In the genomic region with DNA sequence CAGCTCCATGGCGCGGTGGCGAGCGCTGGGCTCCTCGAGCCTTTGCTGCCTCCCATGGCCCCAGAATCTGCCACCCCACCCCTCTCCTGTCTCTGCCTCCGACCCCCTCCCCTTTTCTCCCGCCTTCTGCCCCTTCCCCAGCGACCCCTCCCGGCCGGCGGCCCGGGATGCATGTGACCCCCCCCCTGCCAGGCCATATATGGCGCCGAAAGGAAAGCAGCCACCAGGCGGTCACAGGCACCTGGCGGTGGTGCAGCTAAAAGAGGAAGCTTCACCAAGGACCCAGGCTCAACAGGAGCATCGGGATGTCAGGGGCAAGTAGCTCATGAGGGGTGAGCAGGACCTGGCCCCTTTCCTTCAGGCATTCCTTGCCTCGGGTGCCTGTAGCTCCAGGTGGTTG, we compare ENCODE assay signal across 12 mouse cellular contexts. TPM values are rescaled to one million over a fixed set of nuclear protein-coding genes. Genes with fewer than 3 reads are reported as not detected.
DNase-seq lines count a peak whose midpoint lies in the region; ATAC-seq and TF ChIP-seq lines count a peak whose summit lies in the region.
"Not testable (repeated sequence)": the region's sequence is repeated elsewhere in the genome, so short reads cannot be mapped to it uniquely, and the experiment has no call there.
"Had no signal": no experiment of that assay in that cellular context is flagged by ENCODE, and none has a peak within 500 bp of the region (broad histone marks: within the 10 kb centered on the region; RNA-seq: fewer than 3 reads in every experiment).

No protein-coding gene starts in this region.

- peak overlapping the region; percentile 53 for H3K9ac ChIP-seq in forebrain, postnatal 0 days
- peak overlapping the region; percentile 59 for H3K9ac ChIP-seq in hindbrain, embryonic 12.5 days
- not testable (repeated sequence) for H3K9ac ChIP-seq in kidney, embryonic 16.5 days (replicated peaks; ENCODE audit: low read length); liver, embryonic 12.5 days; stomach, embryonic 14.5 days (replicated peaks; ENCODE audit: low read depth, low read length)
- H3K9ac ChIP-seq in midbrain, embryonic 16.5 days (ENCODE audit: low read depth, low read length) = peak overlapping the region; percentile 58

- not testable (repeated sequence) for H3K9me3 ChIP-seq in embryonic facial prominence, embryonic 10.5 days; forebrain, postnatal 0 days (ENCODE audit: low read length); hindbrain, embryonic 12.5 days (replicated peaks); kidney, embryonic 16.5 days (ENCODE audit: low read length); liver, embryonic 12.5 days (replicated peaks); midbrain, embryonic 16.5 days (replicated peaks; ENCODE audit: control insufficient read depth, low read length, poor library complexity, severe bottlenecking); stomach, embryonic 14.5 days (ENCODE audit: control insufficient read depth, low read depth, low read length)

- TF ChIP-seq CTCF in forebrain, postnatal 0 days (IDR thresholded peaks at IDR 0.05; ENCODE audit: low read depth) = peak; percentile 33

- peak overlapping the region; percentile 55 for H3K4me3 ChIP-seq in embryonic facial prominence, embryonic 10.5 days
- H3K4me3 ChIP-seq in forebrain, postnatal 0 days (ENCODE audit: low read depth, low read length) = peak overlapping the region; percentile 31
- H3K4me3 ChIP-seq in hindbrain, embryonic 12.5 days = peak overlapping the region; percentile 40
- H3K4me3 ChIP-seq in kidney, embryonic 16.5 days (ENCODE audit: low read length) = peak overlapping the region; percentile 30
- peak overlapping the region; percentile 21; the same call in 1 of the 2 replicates for H3K4me3 ChIP-seq in liver, embryonic 12.5 days
- H3K4me3 ChIP-seq in midbrain, embryonic 16.5 days (ENCODE audit: low read depth, low read length) = peak overlapping the region; percentile 39
- H3K4me3 ChIP-seq in stomach, embryonic 14.5 days (ENCODE audit: low read depth, low read length) = peak overlapping the region; percentile 20; the same call in 1 of the 2 replicates

- H3K27ac ChIP-seq in embryonic facial prominence, embryonic 10.5 days (replicated peaks) = peak overlapping the region; percentile 78
- not testable (repeated sequence) for H3K27ac ChIP-seq in forebrain, postnatal 0 days (ENCODE audit: low read depth, low read length); hindbrain, embryonic 12.5 days; kidney, embryonic 16.5 days (ENCODE audit: low read length); liver, embryonic 12.5 days; midbrain, embryonic 16.5 days (ENCODE audit: low read length); stomach, embryonic 14.5 days (ENCODE audit: low read length)

- not testable (repeated sequence) for H3K27me3 ChIP-seq in embryonic facial prominence, embryonic 10.5 days (replicated peaks; ENCODE audit: low read depth, poor library complexity, severe bottlenecking); forebrain, postnatal 0 days (ENCODE audit: insufficient read depth, low read length); hindbrain, embryonic 12.5 days; kidney, embryonic 16.5 days (ENCODE audit: insufficient read depth, low read length); liver, embryonic 12.5 days (replicated peaks); midbrain, embryonic 16.5 days (ENCODE audit: control insufficient read depth, insufficient read depth, low read depth, low read length); stomach, embryonic 14.5 days (ENCODE audit: control insufficient read depth, insufficient read depth, low read length)

- H3K4me1 ChIP-seq in embryonic facial prominence, embryonic 10.5 days; forebrain, postnatal 0 days (ENCODE audit: insufficient read depth); hindbrain, embryonic 12.5 days; kidney, embryonic 16.5 days (ENCODE audit: insufficient read depth, low read length); liver, embryonic 12.5 days; midbrain, embryonic 16.5 days (ENCODE audit: control insufficient read depth, insufficient read depth, low read length); stomach, embryonic 14.5 days (ENCODE audit: control insufficient read depth, insufficient read depth, low read length): not testable (repeated sequence)

- not testable (repeated sequence) for H3K36me3 ChIP-seq in embryonic facial prominence, embryonic 10.5 days (replicated peaks); forebrain, postnatal 0 days (ENCODE audit: insufficient read depth); hindbrain, embryonic 12.5 days; kidney, embryonic 16.5 days (ENCODE audit: insufficient read depth, low read length); liver, embryonic 12.5 days; midbrain, embryonic 16.5 days (ENCODE audit: control insufficient read depth, insufficient read depth, low read length); stomach, embryonic 14.5 days (ENCODE audit: control insufficient read depth, insufficient read depth, low read length)

- DNase-seq in CD4-positive helper T cell, adult 2 months (ENCODE audit: low read depth, low spot score) = peak; percentile 6
- peak; percentile 56 for DNase-seq in embryonic facial prominence, embryonic 10.5 days (ENCODE audit: low spot score)
- peak; percentile 11 for DNase-seq in forebrain, postnatal 0 days

- peak overlapping the region; percentile 51 for H3K4me2 ChIP-seq in forebrain, postnatal 0 days (ENCODE audit: low read depth)
- H3K4me2 ChIP-seq in hindbrain, embryonic 12.5 days (replicated peaks) = peak overlapping the region; percentile 58
- peak overlapping the region; percentile 53 for H3K4me2 ChIP-seq in kidney, embryonic 16.5 days (replicated peaks; ENCODE audit: low read depth, low read length)
- peak overlapping the region; percentile 46 for H3K4me2 ChIP-seq in liver, embryonic 12.5 days
- H3K4me2 ChIP-seq in midbrain, embryonic 16.5 days (ENCODE audit: low read length) = peak overlapping the region; percentile 48
- H3K4me2 ChIP-seq in stomach, embryonic 14.5 days (replicated peaks; ENCODE audit: low read depth, low read length) = peak overlapping the region; percentile 40

- WGBS in embryonic facial prominence, embryonic 10.5 days = 1% methylated on average over 14 of the region's 18 CpGs
- 2% methylated on average over 11 of the region's 18 CpGs for WGBS in forebrain, postnatal 0 days
- WGBS in hindbrain, embryonic 12.5 days = 0% methylated on average over 11 of the region's 18 CpGs
- 1% methylated on average over 12 of the region's 18 CpGs for WGBS in kidney, embryonic 16.5 days
- WGBS in liver, embryonic 12.5 days (ENCODE audit: insufficient replicate concordance) = 4% methylated on average over 12 of the region's 18 CpGs
- WGBS in midbrain, embryonic 16.5 days = 0% methylated on average over 10 of the region's 18 CpGs
- 0% methylated on average over 13 of the region's 18 CpGs for WGBS in stomach, embryonic 14.5 days

- not testable (repeated sequence) for ATAC-seq in forebrain, postnatal 0 days; hindbrain, embryonic 12.5 days (ENCODE audit: low FRiP score); kidney, embryonic 16.5 days (ENCODE audit: low FRiP score, low TSS enrichment); liver, embryonic 12.5 days; midbrain, embryonic 16.5 days; stomach, embryonic 14.5 days (ENCODE audit: insufficient number of reproducible peaks, insufficient read depth, low FRiP score, low read depth)

RNA-seq across cellular contexts. Expression of a gene that starts 5.2 kb away (rescaled TPM):
- 1.6 and 2.2 TPM in 2 replicates for polyA plus RNA-seq in embryonic facial prominence, embryonic 10.5 days (2016; fragmentation: Nextera tagmentation; extraction: Ambion mirVana)
- total RNA-seq in forebrain, postnatal 0 days (2014; rRNA removed) = 10.6 and 12.8 TPM in 2 replicates
- polyA plus RNA-seq in forebrain, postnatal 0 days (2015; fragmentation: Nextera tagmentation; extraction: Ambion mirVana) = 18.6 and 18.8 TPM in 2 replicates
- 4.0 and 4.5 TPM in 2 replicates for polyA plus RNA-seq in hindbrain, embryonic 12.5 days (2016; fragmentation: Nextera tagmentation; extraction: Ambion mirVana)
- polyA plus RNA-seq in kidney, embryonic 16.5 days (2015; fragmentation: Nextera tagmentation; extraction: Ambion mirVana) = 0.47 and 0.69 TPM in 2 replicates
- not detected in 2 replicates for polyA plus RNA-seq in liver, embryonic 12.5 days (2016; fragmentation: Nextera tagmentation; extraction: Ambion mirVana)
- polyA plus RNA-seq in midbrain, embryonic 16.5 days (2015; fragmentation: Nextera tagmentation; extraction: Ambion mirVana) = 16.3 and 20.7 TPM in 2 replicates
- polyA plus RNA-seq in stomach, embryonic 14.5 days (2014; fragmentation: Nextera tagmentation; extraction: Ambion mirVana) = 0.87 and 1.3 TPM in 2 replicates
- total RNA-seq: G1E; gastrocnemius, postnatal 36 days; layer of hippocampus, adult 18-20 months had no signal
- polyA plus RNA-seq: G1E had no signal

RNA-seq across cellular contexts. Expression of a gene that starts 38.0 kb away (rescaled TPM):
- not detected in 2 replicates for polyA plus RNA-seq in embryonic facial prominence, embryonic 10.5 days (2016; fragmentation: Nextera tagmentation; extraction: Ambion mirVana)
- 0.54 TPM in 1 of 2 replicates, not detected in the other for total RNA-seq in forebrain, postnatal 0 days (2014; rRNA removed)
- 0.10 TPM in 1 of 2 replicates, not detected in the other for polyA plus RNA-seq in forebrain, postnatal 0 days (2015; fragmentation: Nextera tagmentation; extraction: Ambion mirVana)
- 0.18 TPM in 1 of 2 replicates, not detected in the other for polyA plus RNA-seq in hindbrain, embryonic 12.5 days (2016; fragmentation: Nextera tagmentation; extraction: Ambion mirVana)
- polyA plus RNA-seq in kidney, embryonic 16.5 days (2015; fragmentation: Nextera tagmentation; extraction: Ambion mirVana) = 0.22 TPM in 1 of 2 replicates, not detected in the other
- not detected in 2 replicates for polyA plus RNA-seq in liver, embryonic 12.5 days (2016; fragmentation: Nextera tagmentation; extraction: Ambion mirVana)
- polyA plus RNA-seq in midbrain, embryonic 16.5 days (2015; fragmentation: Nextera tagmentation; extraction: Ambion mirVana) = 0.31 TPM in 1 of 2 replicates, not detected in the other
- polyA plus RNA-seq in stomach, embryonic 14.5 days (2014; fragmentation: Nextera tagmentation; extraction: Ambion mirVana) = not detected in 2 replicates
- total RNA-seq: G1E; gastrocnemius, postnatal 36 days; hematopoietic stem cell, adult 5-6 weeks had no signal
- polyA plus RNA-seq: G1E had no signal

Comparison
In these comparisons a context has a peak if more than half of its experiments do, and no peak if none do; other contexts are left out.
1. DNase-seq: peak in every context shown above with its lines; median percentile 56 in embryonic facial prominence, embryonic 10.5 days; 11 in forebrain, postnatal 0 days; 6 in CD4-positive helper T cell, adult 2 months.